Mouse (Mus musculus) forebrain, postnatal 0 days (tissue): Measurements from ENCODE around the gene Shoc2. TPM values are rescaled to one million over a fixed set of nuclear protein-coding genes. Genes with fewer than 3 reads are reported as not detected.
A peak's percentile ranks its signal among the peaks of the same experiment; 100 is the strongest.

Experiments
- ATAC-seq: fragments of 200-750 bp; cut with Nextera tagmentation; 2 replicates; pipeline ENCODE4 v1.8.0; 2017; ENCODE audit warnings: mild to moderate bottlenecking, moderate library complexity
- DNase-seq: peaks from one replicate; pipeline ENCODE4 v3.0.0-alpha.2; 2015
- H3K27ac ChIP-seq: fragments of 300-500 bp; sonication (generic); 2 replicates; pipeline ENCODE4 v1.5.1; 2014; ENCODE audit warnings: low read depth, mild to moderate bottlenecking, antibody characterized with exemption, low read length, moderate library complexity, mixed read lengths
- H3K27me3 ChIP-seq: fragments of 300-500 bp; sonication (generic); 2 replicates; pipeline ENCODE4 v1.6.1; 2014; ENCODE audit warnings: mild to moderate bottlenecking, low read length, mixed read lengths; ENCODE audit not compliant: insufficient read depth
- H3K36me3 ChIP-seq: fragments of 300-500 bp; sonication (generic); 2 replicates; pipeline ENCODE4 v1.6.1; 2014; ENCODE audit warnings: mild to moderate bottlenecking, moderate library complexity; ENCODE audit not compliant: insufficient read depth
- H3K4me1 ChIP-seq: fragments of 300-500 bp; sonication (generic); 2 replicates; pipeline ENCODE4 v1.6.1; 2014; ENCODE audit warnings: antibody characterized with exemption; ENCODE audit not compliant: insufficient read depth
- H3K4me2 ChIP-seq: fragments of 300-500 bp; sonication (generic); 2 replicates; pipeline ENCODE4 v1.6.1; 2014; ENCODE audit warnings: low read depth, mild to moderate bottlenecking, moderate library complexity
- H3K4me3 ChIP-seq: fragments of 300-500 bp; sonication (generic); 2 replicates; pipeline ENCODE4 v1.5.1; 2014; ENCODE audit warnings: low read depth, low read length, mixed read lengths
- H3K9ac ChIP-seq: fragments of 300-500 bp; sonication (generic); 2 replicates; pipeline ENCODE4 v1.6.1; 2014; ENCODE audit warnings: mild to moderate bottlenecking
- H3K9me3 ChIP-seq: fragments of 300-500 bp; sonication (generic); 2 replicates; pipeline ENCODE4 v1.6.1; 2016; ENCODE audit warnings: low read length
- CTCF ChIP-seq: sonication (generic); IDR thresholded peaks from 2 replicates; pipeline ENCODE4 v1.5.1; 2016; ENCODE audit warnings: antibody characterized with exemption, control low read depth, low read depth
- WGBS: fragments of 180-500 bp; shearing (Covaris S2); extraction: QIAGEN DNeasy Blood & Tissue Kit; methylation state at CpG from one replicate; pipeline ENCODE4 v1.1.7; 2014; 5-methylcytosine and 5-hydroxymethylcytosine counted together
- polyA plus RNA-seq: library from polyadenylated mRNA; unstranded; fragments of >200 nt; fragmentation: Nextera tagmentation; extraction: Ambion mirVana; gene quantifications from 2 replicates; pipeline ENCODE4 v1.2.1, GENCODE M21; 2015
- total RNA-seq: library from RNA; depleted of rRNA; stranded (reverse); fragments of >200 nt; gene quantifications from 2 replicates; pipeline ENCODE4 v1.2.3, GENCODE M21; 2014

Shoc2 gene
- total and polyA plus RNA-seq, 2 experiments from 2014 or later, result 49.6 to 83.3 TPM

GRCm38 (mm10) chr19:53964910-53965633 is 21.0 kb downstream of the Shoc2 start:
- no peak overlapping the region for H3K4me3 ChIP-seq
- H3K36me3 ChIP-seq, result no peaks in the 10 kb centered on the region
- no peak overlapping the region for H3K4me2 ChIP-seq
- DNase-seq, result no peak
- no peak for ATAC-seq
- 85% methylated on average over 10 of the region's 10 CpGs for WGBS
- no peaks in the 10 kb centered on the region for H3K9me3 ChIP-seq
- no peak overlapping the region for H3K9ac ChIP-seq
- H3K4me1 ChIP-seq, result no peaks in the 10 kb centered on the region
- H3K27me3 ChIP-seq, result no peaks in the 10 kb centered on the region
- H3K27ac ChIP-seq, result no peak overlapping the region
- TF ChIP-seq CTCF, result no peak

GRCm38 (mm10) chr19:53969226-53969625 is 25.1 kb downstream of the Shoc2 start:
- Histone ChIP-seq H3K4me2 (no peak overlapping the region), H3K4me3 (no peak overlapping the region), H3K9me3 (no peaks in the 10 kb centered on the region), H3K27ac (no peak overlapping the region), H3K4me1 (no peaks in the 10 kb centered on the region), H3K36me3 (no peaks in the 10 kb centered on the region), H3K9ac (no peak overlapping the region), H3K27me3 (no peaks in the 10 kb centered on the region)
- DNase-seq, result no peak
- TF ChIP-seq CTCF, result no peak
- ATAC-seq, result no peak
- WGBS, result 94% methylated on average over 3 of the region's 3 CpGs

- no peak overlapping the region for H3K9ac ChIP-seq
- no peaks in the 10 kb centered on the region for H3K27me3 ChIP-seq
- no peaks in the 10 kb centered on the region for H3K36me3 ChIP-seq
- ATAC-seq (no peak), DNase-seq (no peak)
- H3K4me1 ChIP-seq, result no peaks in the 10 kb centered on the region
- no peaks in the 10 kb centered on the region for H3K9me3 ChIP-seq
- H3K27ac ChIP-seq, result no peak overlapping the region
- no peak overlapping the region for H3K4me2 ChIP-seq
- 86% methylated on average over 7 of the region's 7 CpGs for WGBS
- no peak for TF ChIP-seq CTCF
- H3K4me3 ChIP-seq, result no peak overlapping the region
Observed at GRCm38 (mm10) chr19:53971938-53972337, 27.8 kb downstream of the Shoc2 start.

DNA sequence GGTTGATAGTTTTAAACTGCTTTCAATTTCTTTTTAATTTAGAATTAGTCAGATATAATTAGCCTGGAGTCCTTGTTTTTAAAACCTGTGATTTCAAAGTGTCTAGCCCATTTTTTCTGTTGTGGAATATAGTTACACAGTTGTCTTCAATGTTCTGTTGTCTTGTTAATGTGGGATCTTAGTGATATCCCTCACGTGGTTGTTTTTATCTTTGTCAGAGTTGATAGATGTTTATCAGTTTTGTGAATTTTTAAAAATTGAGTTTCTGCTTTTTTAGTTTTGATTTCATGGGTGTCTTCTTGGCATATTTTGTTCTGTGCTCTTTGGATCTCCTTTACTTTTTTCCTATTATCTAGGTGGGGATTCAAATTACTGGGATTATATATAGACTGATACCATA is 29.6 kb downstream of the Shoc2 start:
- Histone ChIP-seq H3K4me3 (no peak overlapping the region), H3K9ac (no peak overlapping the region), H3K4me2 (no peak overlapping the region), H3K36me3 (no peaks in the 10 kb centered on the region), H3K4me1 (no peaks in the 10 kb centered on the region), H3K27me3 (no peaks in the 10 kb centered on the region), H3K27ac (no peak overlapping the region), H3K9me3 (no peaks in the 10 kb centered on the region)
- ATAC-seq (no peak), DNase-seq (no peak)
- TF ChIP-seq CTCF, result no peak
- 71% methylated on average over 1 of the region's 1 CpGs for WGBS

DNA sequence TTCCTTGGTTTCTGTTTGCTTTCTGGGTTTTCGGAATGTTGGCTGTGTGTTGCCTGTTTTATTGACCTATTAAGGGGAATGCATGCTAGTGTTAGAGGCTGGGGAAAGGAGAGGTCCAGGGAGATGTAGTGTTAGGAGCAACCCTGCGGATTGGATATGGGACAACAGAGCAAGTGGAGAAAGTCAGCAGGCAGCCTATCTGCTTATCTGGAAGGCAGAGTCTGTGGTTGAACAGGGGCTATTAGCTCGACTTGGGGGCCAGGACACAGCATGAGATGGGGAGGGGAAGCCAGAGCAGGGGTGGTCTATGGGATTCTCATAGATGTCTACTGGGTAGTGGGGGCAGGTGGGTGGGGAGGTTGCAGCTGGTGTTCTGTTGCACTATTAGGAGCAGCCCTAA is 37.9 kb downstream of the Shoc2 start:
- Histone ChIP-seq H3K27me3 (no peaks in the 10 kb centered on the region), H3K36me3 (no peaks in the 10 kb centered on the region), H3K27ac (no peak overlapping the region), H3K9me3 (no peaks in the 10 kb centered on the region), H3K4me1 (no peaks in the 10 kb centered on the region), H3K4me2 (no peak overlapping the region), H3K4me3 (no peak overlapping the region), H3K9ac (no peak overlapping the region)
- TF ChIP-seq CTCF, result no peak
- no peak for ATAC-seq
- 75% methylated on average over 3 of the region's 3 CpGs for WGBS
- DNase-seq, result no peak

- Histone ChIP-seq H3K27ac (no peak overlapping the region), H3K9ac (no peak overlapping the region), H3K9me3 (no peaks in the 10 kb centered on the region), H3K36me3 (peaks cover 7% of the 10 kb centered on the region; the same call in 1 of the 2 replicates), H3K4me2 (no peak overlapping the region), H3K4me1 (no peaks in the 10 kb centered on the region), H3K4me3 (no peak overlapping the region), H3K27me3 (no peaks in the 10 kb centered on the region)
- no peak for ATAC-seq
- TF ChIP-seq CTCF, result 0 out of 2 replicates have a peak, but pooled peaks have one; percentile 16
- DNase-seq, result no peak
- 98% methylated on average over 1 of the region's 1 CpGs for WGBS
Observed at GRCm38 (mm10) chr19:53983336-53983735, 39.2 kb downstream of the Shoc2 start.

- no peak for DNase-seq
- no peaks in the 10 kb centered on the region for H3K9me3 ChIP-seq
- H3K4me1 ChIP-seq, result no peaks in the 10 kb centered on the region
- no peak overlapping the region for H3K4me2 ChIP-seq
- no peak for TF ChIP-seq CTCF
- peaks cover 7% of the 10 kb centered on the region; the same call in 1 of the 2 replicates for H3K36me3 ChIP-seq
- no peak overlapping the region for H3K27ac ChIP-seq
- no peaks in the 10 kb centered on the region for H3K27me3 ChIP-seq
- 97% methylated on average over 3 of the region's 3 CpGs for WGBS
- no peak for ATAC-seq
- H3K4me3 ChIP-seq, result no peak overlapping the region
- no peak overlapping the region for H3K9ac ChIP-seq
Observed at GRCm38 (mm10) chr19:53984628-53985027, 40.5 kb downstream of the Shoc2 start.
